Mouse (Mus musculus): Measurements from ENCODE around the gene Srgap3.

Srgap3 gene

GRCm38 (mm10) chr6:112955773-112956172, 8.7 kb upstream of the Srgap3 start:
- ChIA-PET CTCF (interaction anchor here in 1 of 4 experiments (0.6 kb wide), 1 partner anchor 176 kb away, joined by 3 read pairs; no protein-coding TSS in a partner anchor), POLR2A (interaction anchor here in 2 of 4 experiments (0.6 kb wide), 2 partner anchors 13 to 92 kb away, joined by 3 to 8 read pairs; no protein-coding TSS in a partner anchor)

GRCm38 (mm10) chr6:112953905-112954304, 6.8 kb upstream of the Srgap3 start:
- POLR2A ChIA-PET = no interaction called here
- CTCF ChIA-PET = no interaction called here

GRCm38 (mm10) chr6:112951254-112951653, 4.2 kb upstream of the Srgap3 start:
- ChIA-PET POLR2A (interaction anchor here in 3 of 4 experiments (0.6 to 1.3 kb wide), 6 partner anchors 23 to 910 kb away, joined by 3 to 8 read pairs (median 4); no protein-coding TSS in a partner anchor), CTCF (interaction anchor here (0.5 to 1.8 kb wide), 15 partner anchors 15 to 1102 kb away, joined by 3 to 11 read pairs (median 3); no protein-coding TSS in a partner anchor)

GRCm38 (mm10) chr6:112950205-112951110, 3.4 kb upstream of the Srgap3 start:
- CTCF ChIA-PET = interaction anchor here (0.5 to 1.8 kb wide), 15 partner anchors 15 to 1103 kb away, joined by 3 to 11 read pairs (median 3); no protein-coding TSS in a partner anchor
- POLR2A ChIA-PET = interaction anchor here (0.6 to 1.3 kb wide), 12 partner anchors 22 to 1149 kb away, joined by 3 to 11 read pairs (median 4); partner anchors contain the start of gene Rad18 (in 1 of the 4)

GRCm38 (mm10) chr6:112949220-112949619, 2.2 kb upstream of the Srgap3 start:
- CTCF ChIA-PET = interaction anchor here in 1 of 4 experiments (2.2 kb wide), 1 partner anchor 248 kb away, joined by 6 read pairs; no protein-coding TSS in a partner anchor
- POLR2A ChIA-PET = interaction anchor here in 3 of 4 experiments (0.5 to 1.4 kb wide), 4 partner anchors 8 to 127 kb away, joined by 3 to 11 read pairs (median 3); no protein-coding TSS in a partner anchor

GRCm38 (mm10) chr6:112948416-112948815, 1.4 kb upstream of the Srgap3 start:
- ChIA-PET POLR2A (interaction anchor here in 3 of 4 experiments (1.2 to 1.4 kb wide), 4 partner anchors 9 to 97 kb away, joined by 3 to 4 read pairs (median 3); partner anchors contain the start of gene Thumpd3 (in 1 of the 3)), CTCF (interaction anchor here in 1 of 4 experiments (2.2 kb wide), 1 partner anchor 248 kb away, joined by 6 read pairs; no protein-coding TSS in a partner anchor)

- ChIA-PET POLR2A (interaction anchor here in 1 of 4 experiments (1.1 to 1.6 kb wide), 2 partner anchors 11 to 360 kb away, joined by 3 read pairs; no protein-coding TSS in a partner anchor), CTCF (interaction anchor here in 2 of 4 experiments (0.7 to 1.9 kb wide), 3 partner anchors 59 to 553 kb away, joined by 3 to 5 read pairs (median 3); no protein-coding TSS in a partner anchor)
These were observed 850 bp downstream of the Srgap3 start for GRCm38 (mm10) chr6:112946021-112946811.

GRCm38 (mm10) chr6:112945181-112945751, 1.8 kb downstream of the Srgap3 start:
- POLR2A ChIA-PET = interaction anchor here in 1 of 4 experiments (0.6 to 1.1 kb wide), 4 partner anchors 11 to 672 kb away, joined by 3 to 5 read pairs (median 4); no protein-coding TSS in a partner anchor

GRCm38 (mm10) chr6:112943596-112944245, 3.3 kb downstream of the Srgap3 start:
- ChIA-PET CTCF (no interaction called here), POLR2A (no interaction called here)

More at GRCm38 (mm10) chr6:112945181-112945751, 1.8 kb downstream of the Srgap3 start:
- CTCF ChIA-PET = interaction anchor here in 2 of 4 experiments (0.7 to 1.1 kb wide), 3 partner anchors 23 to 454 kb away, joined by 3 to 4 read pairs (median 3); no protein-coding TSS in a partner anchor

- CTCF ChIA-PET = interaction anchor here in 2 of 4 experiments (0.6 to 1.2 kb wide), 2 partner anchors 35 to 62 kb away, joined by 3 read pairs; no protein-coding TSS in a partner anchor
- POLR2A ChIA-PET = interaction anchor here in 1 of 4 experiments (0.8 to 1.1 kb wide), 2 partner anchors 11 to 54 kb away, joined by 3 read pairs; no protein-coding TSS in a partner anchor
These were observed 7.8 kb downstream of the Srgap3 start for GRCm38 (mm10) chr6:112939281-112939680.

- CTCF ChIA-PET = no interaction called here
- POLR2A ChIA-PET = no interaction called here
These were observed 9.3 kb downstream of the Srgap3 start for GRCm38 (mm10) chr6:112937791-112938190.

- CTCF ChIA-PET = no interaction called here
- POLR2A ChIA-PET = interaction anchor here in 1 of 4 experiments (1.0 kb wide), 1 partner anchor 11 kb away, joined by 3 read pairs; no protein-coding TSS in a partner anchor
These were observed 12.6 kb downstream of the Srgap3 start for GRCm38 (mm10) chr6:112934501-112934900.

GRCm38 (mm10) chr6:112932611-112933010, 14.5 kb downstream of the Srgap3 start:
- CTCF ChIA-PET = interaction anchor here in 1 of 4 experiments (0.7 kb wide), 1 partner anchor 234 kb away, joined by 3 read pairs; no protein-coding TSS in a partner anchor

GRCm38 (mm10) chr6:112930011-112930451, 17.0 kb downstream of the Srgap3 start:
- CTCF ChIA-PET = no interaction called here
- POLR2A ChIA-PET = interaction anchor here in 2 of 4 experiments (0.6 to 1.9 kb wide), 5 partner anchors 12 to 38 kb away, joined by 3 to 5 read pairs (median 4); partner anchors contain the start of gene Srgap3 (in 1 of the 2)

More at GRCm38 (mm10) chr6:112932611-112933010, 14.5 kb downstream of the Srgap3 start:
- POLR2A ChIA-PET = interaction anchor here in 2 of 4 experiments (0.6 to 0.7 kb wide), 2 partner anchors 49 to 78 kb away, joined by 3 to 4 read pairs; no protein-coding TSS in a partner anchor

GRCm38 (mm10) chr6:112929291-112929984, 17.6 kb downstream of the Srgap3 start:
- POLR2A ChIA-PET = interaction anchor here in 2 of 4 experiments (0.6 to 1.9 kb wide), 3 partner anchors 11 to 19 kb away, joined by 3 to 4 read pairs (median 3); partner anchors contain the start of gene Srgap3 (in 1 of the 2)

GRCm38 (mm10) chr6:112928841-112929240, 18.2 kb downstream of the Srgap3 start:
- ChIA-PET CTCF (no interaction called here), POLR2A (interaction anchor here in 1 of 4 experiments (0.8 to 1.9 kb wide), 3 partner anchors 11 to 22 kb away, joined by 3 to 5 read pairs (median 4); partner anchors contain the start of gene Srgap3)

More at GRCm38 (mm10) chr6:112929291-112929984, 17.6 kb downstream of the Srgap3 start:
- CTCF ChIA-PET = no interaction called here
